Mouse (Mus musculus) ovary, adult 18-20 months (tissue): ENCODE results near the gene Gm10061.
"Not testable (repeated sequence)": the region's sequence is repeated elsewhere in the genome, so short reads cannot be mapped to it uniquely, and the experiment has no call there.

Source experiments
- DNase-seq: peaks from one replicate; pipeline ENCODE4 v3.0.0; 2022; ENCODE audit warnings: low spot score, mixed read lengths

The Gm10061 gene

DNA sequence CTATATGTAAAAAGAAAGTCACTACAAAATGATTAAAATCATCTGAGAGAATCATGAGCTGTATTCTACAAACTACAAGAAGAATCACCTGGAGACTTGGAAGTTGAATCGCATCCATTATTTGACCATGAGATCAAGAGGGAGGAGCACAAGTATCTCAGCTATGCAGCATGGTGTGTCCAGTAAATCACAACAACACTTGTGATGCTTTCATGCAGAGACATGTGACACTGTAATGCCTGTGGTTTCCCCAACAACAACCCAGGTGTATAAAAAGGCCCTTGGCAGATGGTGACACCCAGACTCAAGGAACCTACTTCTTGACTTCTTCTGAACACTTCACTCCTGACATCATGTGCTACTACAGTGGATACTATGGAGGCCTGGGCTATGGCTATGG, at the start of gene Gm10061:
Gene Gm10061, plus strand, starts transcription at position 301 of the 400 bp plus-strand sequence.
- no peak for DNase-seq

DNA sequence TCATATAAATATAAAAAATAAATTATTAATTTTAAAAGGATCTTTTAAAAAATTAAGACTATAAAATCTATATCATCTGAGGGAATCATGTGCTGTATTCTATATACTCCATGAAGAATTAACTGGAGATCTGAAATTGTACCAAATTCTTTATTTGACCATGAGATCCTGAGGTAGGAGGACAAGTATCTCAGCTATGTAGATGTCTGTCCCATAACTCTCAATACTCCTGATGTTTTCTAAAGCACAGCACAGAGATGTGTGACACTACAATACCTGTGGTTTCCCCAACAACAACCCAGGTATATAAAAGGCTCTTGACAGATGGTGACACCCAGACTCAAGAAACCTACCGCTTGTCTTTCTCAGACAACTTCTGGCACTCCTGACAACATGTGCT, 10.3 kb upstream of the Gm10061 start, which contains the start of gene Gm6358:
Gene Gm6358, plus strand, starts transcription at position 301 of the 400 bp plus-strand sequence.
- no peak for DNase-seq

DNA sequence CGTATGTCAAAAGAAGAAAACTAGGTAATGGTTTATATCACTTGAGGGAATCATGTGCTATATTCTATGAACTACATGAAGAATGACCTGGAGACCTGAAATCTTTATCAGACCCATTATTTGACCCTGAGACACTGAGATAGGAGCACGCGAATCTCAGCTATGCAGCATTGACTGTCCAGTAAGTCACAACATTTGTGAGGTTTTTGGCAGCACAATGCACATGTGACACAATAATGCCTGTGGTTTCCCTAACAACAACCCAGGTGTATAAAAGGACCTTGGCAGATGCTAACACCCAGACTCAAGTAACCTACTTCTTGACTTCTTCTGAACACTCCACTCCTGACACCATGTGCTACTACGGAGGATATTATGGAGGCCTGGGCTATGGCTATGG, 6.8 kb downstream of the Gm10061 start, which contains the start of gene Gm9789:
Gene Gm9789, plus strand, starts transcription at position 301 of the 400 bp plus-strand sequence.
- no peak for DNase-seq

DNA sequence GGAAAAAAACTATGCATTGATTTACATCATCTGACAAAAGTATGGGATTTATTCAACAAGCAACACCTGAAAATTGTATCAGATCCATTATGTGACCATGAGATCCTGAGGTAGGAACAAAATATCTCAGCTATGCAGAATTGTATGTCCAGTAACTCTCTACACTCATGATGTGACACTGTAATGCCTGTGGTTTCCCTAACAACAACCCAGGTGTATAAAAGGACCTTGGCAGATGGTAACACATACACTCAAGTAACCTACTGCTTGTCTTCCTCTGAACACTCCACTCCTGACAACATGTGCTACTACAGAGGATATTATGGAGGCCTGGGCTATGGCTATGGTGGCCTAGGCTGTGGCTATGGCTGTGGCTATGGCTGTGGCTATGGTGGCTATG, 18.3 kb downstream of the Gm10061 start, which contains the start of gene Gm7735:
Gene Gm7735, plus strand, starts transcription at position 301 of the 400 bp plus-strand sequence.
- DNase-seq = not testable (repeated sequence)

DNA sequence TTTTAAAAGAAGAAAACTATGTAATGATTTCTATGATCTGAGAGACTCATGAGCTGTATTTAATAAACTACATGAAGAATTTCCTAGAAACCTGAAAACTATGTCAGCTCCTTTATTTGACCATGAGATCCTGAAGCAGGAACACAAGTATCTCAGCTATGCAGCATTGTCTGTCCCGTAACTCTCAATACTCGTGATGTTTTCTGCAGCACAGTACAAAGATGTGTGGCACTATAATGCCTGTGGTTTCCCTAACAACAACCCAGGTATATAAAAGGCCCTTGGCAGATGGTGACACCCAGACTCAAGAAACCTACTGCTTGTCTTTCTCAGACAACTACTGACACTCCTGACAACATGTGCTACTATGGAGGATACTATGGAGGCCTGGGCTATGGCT, 23.5 kb downstream of the Gm10061 start, which contains the start of gene 1110057P08Rik:
Gene 1110057P08Rik, plus strand, starts transcription at position 301 of the 400 bp plus-strand sequence.
- no peak for DNase-seq

DNA sequence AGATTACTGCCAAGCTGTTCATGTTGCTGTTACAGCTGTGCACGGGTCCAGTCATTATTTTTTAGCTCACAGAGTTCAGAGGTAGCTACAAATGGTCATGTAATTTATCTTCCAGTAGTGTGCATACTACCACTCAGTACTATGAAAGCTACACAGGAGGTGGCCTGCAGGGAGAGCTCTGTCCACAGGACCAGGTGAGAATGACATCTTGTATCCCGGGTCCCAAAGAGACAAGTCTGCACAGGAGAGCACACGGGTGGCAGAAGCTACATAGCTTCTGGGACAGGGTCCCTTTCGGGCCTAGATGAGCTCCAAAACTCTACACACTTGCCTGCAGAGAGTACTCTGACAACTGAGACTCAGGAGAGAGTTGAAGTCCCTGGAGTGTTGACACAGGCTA, 37.7 kb downstream of the Gm10061 start:
- DNase-seq = no peak
